Mouse (Mus musculus): ENCODE measurements around the gene Fut2.

- TF ChIP-seq CTCF (IDR thresholded peaks at IDR 0.05; ENCODE audit: extremely low read depth, insufficient read depth, low read length) (no peak), POLR2A (IDR thresholded peaks at IDR 0.05; ENCODE audit: extremely low read depth, insufficient read depth, low read length) (no peak)
Observed at GRCm38 (mm10) chr7:45660746-45661478, 5.3 kb downstream of the Fut2 start.

Measured in cortical plate, adult 2 months (tissue).